Mouse (Mus musculus): ENCODE data around the gene Commd6. TPM values are rescaled to one million over a fixed set of nuclear protein-coding genes. Genes with fewer than 3 reads are reported as not detected.

Commd6 gene
- total RNA-seq, 2 experiments from 2014 or later = 26.0 to 29.4 TPM

Other genes starting within 250 kb of the Commd6 start
- 10 to 100 TPM; 43.4 to 47.7 TPM for gene Tbc1d4, start 31.5 kb downstream of the Commd6 start, total RNA-seq (2021)
- gene Uchl3, start 13.3 kb upstream of the Commd6 start, total RNA-seq (2021) = 10 to 100 TPM; 23.6 to 26.7 TPM
- gene Gm9922, start 89.1 kb upstream of the Commd6 start, total RNA-seq (2021) = 1 to 10 TPM; 1.2 to 1.3 TPM
- gene Lmo7, start 89.3 kb upstream of the Commd6 start, total RNA-seq (2021) = 100 to 1,000 TPM; 375 to 378 TPM